Mouse (Mus musculus): ENCODE data around the gene Vill. TPM values are rescaled to one million over a fixed set of nuclear protein-coding genes. Genes with fewer than 3 reads are reported as not detected.

Vill gene
- total and polyA plus RNA-seq, 2 experiments from 2014 or later = 3.8 to 4.8 TPM

DNA sequence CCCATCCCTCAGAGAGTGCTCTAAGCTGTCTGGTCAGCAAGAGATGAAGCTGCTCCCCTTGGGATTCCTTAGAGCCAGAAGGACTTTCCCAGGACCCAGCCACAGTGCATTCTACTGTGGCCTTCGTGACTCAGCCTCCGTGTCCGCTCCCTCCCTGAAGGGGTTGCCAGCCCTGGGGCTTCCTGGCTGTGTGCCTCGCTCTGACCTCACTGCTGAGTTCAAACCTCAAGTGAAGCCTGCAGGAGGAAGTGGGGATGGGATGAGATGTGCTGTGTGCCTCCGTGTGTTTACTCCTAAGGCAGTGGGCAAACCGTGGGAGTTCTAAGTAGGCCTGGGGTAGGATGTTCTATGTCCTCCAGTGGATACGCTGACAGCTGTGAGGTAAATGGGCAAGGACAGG is 16.7 kb upstream of the Vill start:
- 44% methylated on average over 7 of the region's 7 CpGs for WGBS
- peaks cover 29% of the 10 kb centered on the region for H3K36me3 ChIP-seq (replicated peaks; ENCODE audit: control insufficient read depth, insufficient read depth, low read length)

GRCm38 (mm10) chr9:119037076-119037730 is 15.4 kb upstream of the Vill start:
- no peak for DNase-seq (ENCODE audit: low spot score)
- H3K27me3 ChIP-seq (ENCODE audit: control insufficient read depth, insufficient read depth, low read length) = no peaks in the 10 kb centered on the region
- ATAC-seq (ENCODE audit: insufficient read depth, low read depth) = no peak

More for the DNA sequence above, 16.7 kb upstream of the Vill start:
- peak; percentile 61; the same call in 1 of the 2 replicates for ATAC-seq (ENCODE audit: insufficient read depth, low read depth)
- Histone ChIP-seq H3K4me1 (ENCODE audit: control insufficient read depth, insufficient read depth) (no peaks in the 10 kb centered on the region), H3K4me3 (ENCODE audit: low read depth, low read length) (no peak overlapping the region), H3K9ac (replicated peaks; ENCODE audit: low read depth, low read length) (no peak overlapping the region), H3K27me3 (ENCODE audit: control insufficient read depth, insufficient read depth, low read length) (no peaks in the 10 kb centered on the region), H3K9me3 (replicated peaks; ENCODE audit: control insufficient read depth, low read length) (no peaks in the 10 kb centered on the region), H3K27ac (ENCODE audit: low read depth) (no peak overlapping the region), H3K4me2 (ENCODE audit: low read depth, low read length) (no peak overlapping the region)
- peak; percentile 34 for DNase-seq (ENCODE audit: low spot score)
- no peak for TF ChIP-seq EP300 (IDR thresholded peaks at IDR 0.05; ENCODE audit: low read depth)
- TF ChIP-seq CTCF (IDR thresholded peaks at IDR 0.05; ENCODE audit: low read depth) = no peak

DNA sequence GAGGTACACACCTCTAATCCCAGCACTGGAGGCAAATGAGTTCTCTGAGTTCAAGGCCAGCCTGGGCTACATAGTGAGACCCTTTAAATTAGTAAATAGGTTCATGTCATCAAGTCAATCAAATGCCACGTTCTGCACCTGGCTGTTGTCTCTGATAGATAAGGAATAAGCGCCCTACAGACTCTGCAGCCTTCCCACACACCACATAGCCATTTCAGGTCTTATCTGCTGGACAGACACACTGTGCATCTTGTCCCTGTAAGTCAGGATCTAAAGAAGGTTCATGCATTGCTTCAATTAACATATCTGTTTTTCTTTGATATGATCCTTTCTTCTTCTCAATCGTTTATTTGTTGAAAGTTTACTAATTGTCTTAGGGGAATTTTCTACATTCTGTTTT is 14.0 kb upstream of the Vill start:
- DNase-seq (ENCODE audit: low spot score) (no peak), ATAC-seq (ENCODE audit: insufficient read depth, low read depth) (no peak)
- Histone ChIP-seq H3K27me3 (ENCODE audit: control insufficient read depth, insufficient read depth, low read length) (no peaks in the 10 kb centered on the region), H3K4me3 (ENCODE audit: low read depth, low read length) (no peak overlapping the region), H3K4me2 (ENCODE audit: low read depth, low read length) (no peak overlapping the region), H3K9ac (replicated peaks; ENCODE audit: low read depth, low read length) (no peak overlapping the region), H3K9me3 (replicated peaks; ENCODE audit: control insufficient read depth, low read length) (no peaks in the 10 kb centered on the region), H3K36me3 (replicated peaks; ENCODE audit: control insufficient read depth, insufficient read depth, low read length) (peaks cover 37% of the 10 kb centered on the region), H3K27ac (ENCODE audit: low read depth) (no peak overlapping the region), H3K4me1 (ENCODE audit: control insufficient read depth, insufficient read depth) (no peaks in the 10 kb centered on the region)
- TF ChIP-seq EP300 (IDR thresholded peaks at IDR 0.05; ENCODE audit: low read depth) = no peak
- TF ChIP-seq CTCF (IDR thresholded peaks at IDR 0.05; ENCODE audit: low read depth) = no peak
- WGBS = 64% methylated on average over 3 of the region's 3 CpGs

More at GRCm38 (mm10) chr9:119037076-119037730, 15.4 kb upstream of the Vill start:
- Histone ChIP-seq H3K27ac (ENCODE audit: low read depth) (peak overlapping the region; percentile 52; the same call in 1 of the 2 replicates), H3K9me3 (replicated peaks; ENCODE audit: control insufficient read depth, low read length) (no peaks in the 10 kb centered on the region), H3K4me1 (ENCODE audit: control insufficient read depth, insufficient read depth) (no peaks in the 10 kb centered on the region), H3K9ac (replicated peaks; ENCODE audit: low read depth, low read length) (no peak overlapping the region), H3K4me3 (ENCODE audit: low read depth, low read length) (no peak overlapping the region), H3K4me2 (ENCODE audit: low read depth, low read length) (no peak overlapping the region), H3K36me3 (replicated peaks; ENCODE audit: control insufficient read depth, insufficient read depth, low read length) (peaks cover 42% of the 10 kb centered on the region)
- TF ChIP-seq EP300 (IDR thresholded peaks at IDR 0.05; ENCODE audit: low read depth) (no peak), CTCF (IDR thresholded peaks at IDR 0.05; ENCODE audit: low read depth) (no peak)
- 53% methylated on average over 15 of the region's 15 CpGs for WGBS

DNA sequence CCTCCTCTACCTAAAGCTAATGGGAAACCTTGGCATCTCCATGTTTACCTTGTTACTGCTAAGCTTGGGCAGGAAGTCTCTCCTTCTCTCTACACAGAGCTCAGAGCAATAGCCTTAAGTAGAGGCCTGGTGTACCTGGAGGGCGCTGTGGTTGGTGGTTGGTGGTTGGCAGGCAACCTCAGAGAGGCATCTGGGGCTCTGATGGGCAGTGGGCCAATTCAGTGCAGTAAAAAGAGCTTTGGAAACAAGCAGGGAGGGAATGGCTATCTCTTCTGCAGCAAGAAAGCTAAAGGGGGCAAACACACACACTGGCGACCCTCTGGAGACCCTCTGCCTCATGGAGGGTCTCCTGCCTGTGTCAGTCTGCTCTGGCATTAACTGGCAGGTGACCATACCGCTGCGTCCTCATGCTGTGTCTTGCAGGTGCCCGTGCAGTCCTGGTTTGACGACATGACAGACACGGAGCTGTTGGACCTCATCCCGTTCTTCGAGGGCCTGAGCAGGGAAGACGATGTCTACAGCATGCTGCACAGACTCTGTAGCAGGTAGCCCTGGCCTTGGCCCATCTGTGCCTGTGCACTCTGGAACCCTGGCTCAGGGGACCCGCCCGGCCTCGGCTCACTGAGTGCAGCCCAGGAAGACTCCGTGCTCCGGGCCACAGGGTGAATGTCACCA is 12.3 kb upstream of the Vill start:
- H3K4me3 ChIP-seq (ENCODE audit: low read depth, low read length) = no peak overlapping the region
- peaks cover 26% of the 10 kb centered on the region for H3K36me3 ChIP-seq (replicated peaks; ENCODE audit: control insufficient read depth, insufficient read depth, low read length)
- WGBS = 80% methylated on average over 15 of the region's 15 CpGs
- no peak overlapping the region for H3K9ac ChIP-seq (replicated peaks; ENCODE audit: low read depth, low read length)
- no peaks in the 10 kb centered on the region for H3K27me3 ChIP-seq (ENCODE audit: control insufficient read depth, insufficient read depth, low read length)
- TF ChIP-seq CTCF (IDR thresholded peaks at IDR 0.05; ENCODE audit: low read depth) = no peak
- TF ChIP-seq EP300 (IDR thresholded peaks at IDR 0.05; ENCODE audit: low read depth) = no peak
- no peak overlapping the region for H3K27ac ChIP-seq (ENCODE audit: low read depth)
- ATAC-seq (ENCODE audit: insufficient read depth, low read depth) (no peak), DNase-seq (ENCODE audit: low spot score) (no peak)
- H3K4me1 ChIP-seq (ENCODE audit: control insufficient read depth, insufficient read depth) = no peaks in the 10 kb centered on the region
- no peaks in the 10 kb centered on the region for H3K9me3 ChIP-seq (replicated peaks; ENCODE audit: control insufficient read depth, low read length)
- no peak overlapping the region for H3K4me2 ChIP-seq (ENCODE audit: low read depth, low read length)

- no peak overlapping the region for H3K4me2 ChIP-seq (ENCODE audit: low read depth, low read length)
- H3K9ac ChIP-seq (replicated peaks; ENCODE audit: low read depth, low read length) = no peak overlapping the region
- H3K27ac ChIP-seq (ENCODE audit: low read depth) = no peak overlapping the region
- H3K4me3 ChIP-seq (ENCODE audit: low read depth, low read length) = no peak overlapping the region
- 72% methylated on average over 11 of the region's 11 CpGs for WGBS
- ATAC-seq (ENCODE audit: insufficient read depth, low read depth) (no peak), DNase-seq (ENCODE audit: low spot score) (no peak)
- peaks cover 16% of the 10 kb centered on the region for H3K4me1 ChIP-seq (ENCODE audit: control insufficient read depth, insufficient read depth)
- no peaks in the 10 kb centered on the region for H3K27me3 ChIP-seq (ENCODE audit: control insufficient read depth, insufficient read depth, low read length)
- no peaks in the 10 kb centered on the region for H3K9me3 ChIP-seq (replicated peaks; ENCODE audit: control insufficient read depth, low read length)
- no peaks in the 10 kb centered on the region for H3K36me3 ChIP-seq (replicated peaks; ENCODE audit: control insufficient read depth, insufficient read depth, low read length)
- TF ChIP-seq EP300 (IDR thresholded peaks at IDR 0.05; ENCODE audit: low read depth) = no peak
- no peak for TF ChIP-seq CTCF (IDR thresholded peaks at IDR 0.05; ENCODE audit: low read depth)
Observed at GRCm38 (mm10) chr9:119048182-119048903, 4.2 kb upstream of the Vill start.
